Mouse (Mus musculus): ENCODE measurements around the gene Klhl24. TPM values are rescaled to one million over a fixed set of nuclear protein-coding genes. Genes with fewer than 3 reads are reported as not detected.
A peak's percentile ranks its signal among the peaks of the same experiment; 100 is the strongest.
"Not testable (repeated sequence)": the region's sequence is repeated elsewhere in the genome, so short reads cannot be mapped to it uniquely, and the experiment has no call there.

Klhl24 gene
- 100 to 1,000 TPM; 139 to 162 TPM for total RNA-seq (2021)
- long read RNA-seq, experiment 1, full-length matches to known transcripts: 7 of 40 reads
- long read RNA-seq, experiment 1, partial matches to known transcripts: 21 of 40 reads
- long read RNA-seq, experiment 1, other reads (novel, unspliced or antisense): 12 of 40 reads
- long read RNA-seq, experiment 2, full-length matches to known transcripts: 9 of 32 reads
- long read RNA-seq, experiment 2, partial matches to known transcripts: 2 of 32 reads
- long read RNA-seq, experiment 2, other reads (novel, unspliced or antisense): 21 of 32 reads

- peak; percentile 77 to 91 for DNase-seq (ENCODE audit: low spot score in 2 of 2)
Observed at GRCm38 (mm10) chr16:20097069-20097710, at the start of gene Klhl24. Gene Klhl24 (plus strand): TSS chr16:20097542.

GRCm38 (mm10) chr16:20052655-20053054, 44.7 kb upstream of the Klhl24 start:
- DNase-seq (ENCODE audit: low spot score in 2 of 2): no peak

GRCm38 (mm10) chr16:20072770-20073169, 24.6 kb upstream of the Klhl24 start:
- no peak for DNase-seq (ENCODE audit: low spot score in 2 of 2)

GRCm38 (mm10) chr16:20076675-20077074, 20.7 kb upstream of the Klhl24 start:
- no peak for DNase-seq (ENCODE audit: low spot score in 2 of 2)

GRCm38 (mm10) chr16:20080271-20080670, 17.1 kb upstream of the Klhl24 start:
- DNase-seq (ENCODE audit: low spot score in 2 of 2): no peak

- no peak for DNase-seq (ENCODE audit: low spot score in 2 of 2)
Observed at GRCm38 (mm10) chr16:20084623-20085022, 12.7 kb upstream of the Klhl24 start.

- no peak for DNase-seq (ENCODE audit: low spot score in 2 of 2)
Observed at GRCm38 (mm10) chr16:20085250-20085905, 12.0 kb upstream of the Klhl24 start.

- DNase-seq (ENCODE audit: low spot score in 2 of 2): no peak
Observed at GRCm38 (mm10) chr16:20086976-20087375, 10.4 kb upstream of the Klhl24 start.

GRCm38 (mm10) chr16:20089636-20090035, 7.7 kb upstream of the Klhl24 start:
- no peak for DNase-seq (ENCODE audit: low spot score in 2 of 2)

- no peak for DNase-seq (ENCODE audit: low spot score in 2 of 2)
Observed at GRCm38 (mm10) chr16:20090921-20091575, 6.3 kb upstream of the Klhl24 start.

- DNase-seq (ENCODE audit: low spot score in 2 of 2): no peak
Observed at GRCm38 (mm10) chr16:20095966-20096365, 1.4 kb upstream of the Klhl24 start.

- DNase-seq (ENCODE audit: low spot score in 2 of 2): peak; percentile 87 to 91
Observed at GRCm38 (mm10) chr16:20097711-20098374, 501 bp downstream of the Klhl24 start.

- DNase-seq (ENCODE audit: low spot score in 2 of 2): no peak
Observed at GRCm38 (mm10) chr16:20098375-20098727, 1.0 kb downstream of the Klhl24 start.

GRCm38 (mm10) chr16:20098866-20099629, 1.7 kb downstream of the Klhl24 start:
- DNase-seq (ENCODE audit: low spot score in 2 of 2): no peak

GRCm38 (mm10) chr16:20106996-20107395, 9.7 kb downstream of the Klhl24 start:
- no peak for DNase-seq (ENCODE audit: low spot score in 2 of 2)

GRCm38 (mm10) chr16:20108961-20109360, 11.6 kb downstream of the Klhl24 start:
- no peak for DNase-seq (ENCODE audit: low spot score in 2 of 2)

GRCm38 (mm10) chr16:20112649-20113048, 15.3 kb downstream of the Klhl24 start:
- DNase-seq (ENCODE audit: low spot score in 2 of 2): no peak

GRCm38 (mm10) chr16:20116069-20116468, 18.7 kb downstream of the Klhl24 start:
- no peak for DNase-seq (ENCODE audit: low spot score in 2 of 2)

GRCm38 (mm10) chr16:20126319-20126883, 29.1 kb downstream of the Klhl24 start:
- DNase-seq (ENCODE audit: low spot score in 2 of 2): not testable (repeated sequence)

GRCm38 (mm10) chr16:20130397-20130796, 33.1 kb downstream of the Klhl24 start:
- no peak for DNase-seq (ENCODE audit: low spot score in 2 of 2)
